Mouse (Mus musculus): ENCODE measurements at regions not wholly inside any gene's neighbourhood (a gene's known extent, or its start where the extent isn't known, plus 50 kb on each side); places are given as distances from the start of the nearest gene placed in this dataset.

- no peak for TF ChIP-seq GATA1 (IDR thresholded peaks at IDR 0.05; ENCODE audit: borderline replicate concordance, low read length)
- TF ChIP-seq FLI1 (IDR thresholded peaks at IDR 0.05; ENCODE audit: low read length) = no peak
Measured at GRCm38 (mm10) chr17:15942378-15942777, 111.5 kb upstream of the Rgmb start.
